Mouse (Mus musculus): Measurements from ENCODE around the gene Tstd1. TPM values are rescaled to one million over a fixed set of nuclear protein-coding genes. Genes with fewer than 3 reads are reported as not detected.

Tstd1 gene
- polyA plus RNA-seq, 1 experiment from 2014 or later, result 4.6 TPM

GRCm38 (mm10) chr1:171385171-171385570 is 33.5 kb upstream of the Tstd1 start:
- WGBS (ENCODE audit: insufficient replicate concordance), result 55% methylated on average over 9 of the region's 9 CpGs
- Histone ChIP-seq H3K4me1 (ENCODE audit: control insufficient read depth, low read depth, low read length) (no peaks in the 10 kb centered on the region; the same call in 1 of the 2 replicates), H3K4me2 (ENCODE audit: low read depth, low read length) (no peak overlapping the region), H3K27ac (ENCODE audit: low read length) (no peak overlapping the region), H3K4me3 (ENCODE audit: low read depth, low read length) (no peak overlapping the region), H3K9ac (ENCODE audit: low read depth, low read length) (no peak overlapping the region), H3K27me3 (ENCODE audit: control insufficient read depth, insufficient read depth, low read depth, low read length) (peaks cover 9% of the 10 kb centered on the region), H3K36me3 (ENCODE audit: control insufficient read depth, insufficient read depth) (no peaks in the 10 kb centered on the region), H3K9me3 (replicated peaks; ENCODE audit: control insufficient read depth, low read length) (no peaks in the 10 kb centered on the region)
- ATAC-seq (ENCODE audit: low read depth), result no peak

- Histone ChIP-seq H3K4me2 (ENCODE audit: low read depth, low read length) (no peak overlapping the region), H3K27me3 (ENCODE audit: control insufficient read depth, insufficient read depth, low read depth, low read length) (no peaks in the 10 kb centered on the region), H3K36me3 (ENCODE audit: control insufficient read depth, insufficient read depth) (no peaks in the 10 kb centered on the region), H3K9ac (ENCODE audit: low read depth, low read length) (no peak overlapping the region), H3K4me3 (ENCODE audit: low read depth, low read length) (no peak overlapping the region), H3K27ac (ENCODE audit: low read length) (no peak overlapping the region), H3K9me3 (replicated peaks; ENCODE audit: control insufficient read depth, low read length) (no peaks in the 10 kb centered on the region), H3K4me1 (ENCODE audit: control insufficient read depth, low read depth, low read length) (no peaks in the 10 kb centered on the region)
- ATAC-seq (ENCODE audit: low read depth), result no peak
- 46% methylated on average over 6 of the region's 6 CpGs for WGBS (ENCODE audit: insufficient replicate concordance)
These were observed 31.6 kb upstream of the Tstd1 start for GRCm38 (mm10) chr1:171387099-171387498.

- H3K27ac ChIP-seq (ENCODE audit: low read length), result peak within 1 kb of the TSS; percentile 77
- 26% methylated on average over 15 of the region's 15 CpGs for WGBS (ENCODE audit: insufficient replicate concordance)
- no peaks in the 10 kb centered on the region for H3K9me3 ChIP-seq (replicated peaks; ENCODE audit: control insufficient read depth, low read length)
- H3K4me2 ChIP-seq (ENCODE audit: low read depth, low read length), result peak within 1 kb of the TSS; percentile 47
- no peaks in the 10 kb centered on the region for H3K27me3 ChIP-seq (ENCODE audit: control insufficient read depth, insufficient read depth, low read depth, low read length)
- H3K9ac ChIP-seq (ENCODE audit: low read depth, low read length), result peak within 1 kb of the TSS; percentile 25; the same call in 1 of the 2 replicates
- H3K4me3 ChIP-seq (ENCODE audit: low read depth, low read length), result peak within 1 kb of the TSS; percentile 48
- peak; percentile 66 for ATAC-seq (ENCODE audit: low read depth)
- no peaks in the 10 kb centered on the region for H3K4me1 ChIP-seq (ENCODE audit: control insufficient read depth, low read depth, low read length)
- no peaks in the 10 kb centered on the region for H3K36me3 ChIP-seq (ENCODE audit: control insufficient read depth, insufficient read depth)
These were observed 30.1 kb upstream of the Tstd1 start, which contains the start of gene Arhgap30 for GRCm38 (mm10) chr1:171388376-171389102. Gene Arhgap30, plus strand, starts transcription at chr1:171388954.

- H3K4me3 ChIP-seq (ENCODE audit: low read depth, low read length), result peak overlapping the region; percentile 48
- no peaks in the 10 kb centered on the region for H3K27me3 ChIP-seq (ENCODE audit: control insufficient read depth, insufficient read depth, low read depth, low read length)
- WGBS (ENCODE audit: insufficient replicate concordance), result 30% methylated on average over 4 of the region's 4 CpGs
- peak overlapping the region; percentile 77 for H3K27ac ChIP-seq (ENCODE audit: low read length)
- H3K4me1 ChIP-seq (ENCODE audit: control insufficient read depth, low read depth, low read length), result no peaks in the 10 kb centered on the region
- no peak overlapping the region for H3K4me2 ChIP-seq (ENCODE audit: low read depth, low read length)
- H3K9ac ChIP-seq (ENCODE audit: low read depth, low read length), result no peak overlapping the region
- no peaks in the 10 kb centered on the region for H3K9me3 ChIP-seq (replicated peaks; ENCODE audit: control insufficient read depth, low read length)
- ATAC-seq (ENCODE audit: low read depth), result peak; percentile 38; the same call in 1 of the 2 replicates
- no peaks in the 10 kb centered on the region for H3K36me3 ChIP-seq (ENCODE audit: control insufficient read depth, insufficient read depth)
These were observed 28.6 kb upstream of the Tstd1 start for GRCm38 (mm10) chr1:171390101-171390500.

- no peak for ATAC-seq (ENCODE audit: low read depth)
- H3K9me3 ChIP-seq (replicated peaks; ENCODE audit: control insufficient read depth, low read length), result no peaks in the 10 kb centered on the region
- no peaks in the 10 kb centered on the region for H3K27me3 ChIP-seq (ENCODE audit: control insufficient read depth, insufficient read depth, low read depth, low read length)
- WGBS (ENCODE audit: insufficient replicate concordance), result 84% methylated on average over 4 of the region's 4 CpGs
- H3K4me2 ChIP-seq (ENCODE audit: low read depth, low read length), result no peak overlapping the region
- H3K36me3 ChIP-seq (ENCODE audit: control insufficient read depth, insufficient read depth), result no peaks in the 10 kb centered on the region
- H3K27ac ChIP-seq (ENCODE audit: low read length), result no peak overlapping the region
- no peak overlapping the region for H3K9ac ChIP-seq (ENCODE audit: low read depth, low read length)
- H3K4me3 ChIP-seq (ENCODE audit: low read depth, low read length), result no peak overlapping the region
- H3K4me1 ChIP-seq (ENCODE audit: control insufficient read depth, low read depth, low read length), result no peaks in the 10 kb centered on the region
These were observed 16.9 kb upstream of the Tstd1 start for GRCm38 (mm10) chr1:171401821-171402220.

- no peaks in the 10 kb centered on the region for H3K9me3 ChIP-seq (replicated peaks; ENCODE audit: control insufficient read depth, low read length)
- no peaks in the 10 kb centered on the region for H3K36me3 ChIP-seq (ENCODE audit: control insufficient read depth, insufficient read depth)
- H3K27ac ChIP-seq (ENCODE audit: low read length), result no peak overlapping the region
- H3K27me3 ChIP-seq (ENCODE audit: control insufficient read depth, insufficient read depth, low read depth, low read length), result no peaks in the 10 kb centered on the region
- H3K4me1 ChIP-seq (ENCODE audit: control insufficient read depth, low read depth, low read length), result no peaks in the 10 kb centered on the region
- no peak overlapping the region for H3K9ac ChIP-seq (ENCODE audit: low read depth, low read length)
- H3K4me3 ChIP-seq (ENCODE audit: low read depth, low read length), result no peak overlapping the region
- WGBS (ENCODE audit: insufficient replicate concordance), result 74% methylated on average over 9 of the region's 9 CpGs
- ATAC-seq (ENCODE audit: low read depth), result no peak
- H3K4me2 ChIP-seq (ENCODE audit: low read depth, low read length), result no peak overlapping the region
These were observed 15.7 kb upstream of the Tstd1 start for GRCm38 (mm10) chr1:171402991-171403390.

- Histone ChIP-seq H3K4me2 (ENCODE audit: low read depth, low read length) (no peak overlapping the region), H3K36me3 (ENCODE audit: control insufficient read depth, insufficient read depth) (no peaks in the 10 kb centered on the region), H3K4me1 (ENCODE audit: control insufficient read depth, low read depth, low read length) (no peaks in the 10 kb centered on the region), H3K4me3 (ENCODE audit: low read depth, low read length) (no peak overlapping the region), H3K27ac (ENCODE audit: low read length) (no peak overlapping the region), H3K27me3 (ENCODE audit: control insufficient read depth, insufficient read depth, low read depth, low read length) (no peaks in the 10 kb centered on the region), H3K9ac (ENCODE audit: low read depth, low read length) (no peak overlapping the region), H3K9me3 (replicated peaks; ENCODE audit: control insufficient read depth, low read length) (no peaks in the 10 kb centered on the region)
- 58% methylated on average over 5 of the region's 5 CpGs for WGBS (ENCODE audit: insufficient replicate concordance)
- ATAC-seq (ENCODE audit: low read depth), result no peak
These were observed 11.4 kb upstream of the Tstd1 start for GRCm38 (mm10) chr1:171407263-171407662.

- WGBS (ENCODE audit: insufficient replicate concordance), result 93% methylated on average over 1 of the region's 1 CpGs
- no peaks in the 10 kb centered on the region; the same call in 1 of the 2 replicates for H3K36me3 ChIP-seq (ENCODE audit: control insufficient read depth, insufficient read depth)
- ATAC-seq (ENCODE audit: low read depth), result no peak
- H3K9me3 ChIP-seq (replicated peaks; ENCODE audit: control insufficient read depth, low read length), result no peaks in the 10 kb centered on the region
- H3K27me3 ChIP-seq (ENCODE audit: control insufficient read depth, insufficient read depth, low read depth, low read length), result no peaks in the 10 kb centered on the region
- H3K9ac ChIP-seq (ENCODE audit: low read depth, low read length), result no peak overlapping the region
- H3K4me1 ChIP-seq (ENCODE audit: control insufficient read depth, low read depth, low read length), result peaks cover 23% of the 10 kb centered on the region
- H3K4me2 ChIP-seq (ENCODE audit: low read depth, low read length), result no peak overlapping the region
- no peak overlapping the region for H3K27ac ChIP-seq (ENCODE audit: low read length)
- H3K4me3 ChIP-seq (ENCODE audit: low read depth, low read length), result no peak overlapping the region
These were observed 8.4 kb upstream of the Tstd1 start for GRCm38 (mm10) chr1:171410231-171410630.

GRCm38 (mm10) chr1:171410947-171411484 is 7.7 kb upstream of the Tstd1 start, which contains the start of gene Usf1:
Gene Usf1, plus strand, starts transcription at chr1:171411313.
- WGBS (ENCODE audit: insufficient replicate concordance), result under 1% methylated on average over 36 of the region's 36 CpGs
- Histone ChIP-seq H3K4me1 (ENCODE audit: control insufficient read depth, low read depth, low read length) (peaks cover 23% of the 10 kb centered on the region), H3K9ac (ENCODE audit: low read depth, low read length) (peak within 1 kb of the TSS; percentile 96), H3K4me3 (ENCODE audit: low read depth, low read length) (peak within 1 kb of the TSS; percentile 97), H3K27ac (ENCODE audit: low read length) (peak within 1 kb of the TSS; percentile 81), H3K9me3 (replicated peaks; ENCODE audit: control insufficient read depth, low read length) (no peaks in the 10 kb centered on the region), H3K36me3 (ENCODE audit: control insufficient read depth, insufficient read depth) (no peaks in the 10 kb centered on the region; the same call in 1 of the 2 replicates), H3K4me2 (ENCODE audit: low read depth, low read length) (peak within 1 kb of the TSS; percentile 69), H3K27me3 (ENCODE audit: control insufficient read depth, insufficient read depth, low read depth, low read length) (no peaks in the 10 kb centered on the region)
- ATAC-seq (ENCODE audit: low read depth), result peak; percentile 97

Measured in liver, embryonic 16.5 days (tissue).